Mouse (Mus musculus) mouse embryonic stem cell (cell line): ENCODE results near the gene H2afv.
"Not testable (repeated sequence)": the region's sequence is repeated elsewhere in the genome, so short reads cannot be mapped to it uniquely, and the experiment has no call there.

ENCODE experiments used
- in situ Hi-C, 2 experiments: fragments of 300-500 bp; cut with MboI; formaldehyde crosslinking; loops; 1 replicate in 1 of 2; 3 replicates in 1 of 2; pipeline ENCODE4 v1.14.3; 2019 to 2020; ENCODE audit warnings: low sequenced_read_pairs in 2 of 2, low pct_unique_long_range_greater_than_20kb in 1 of 2, mixed read lengths in 1 of 2; ENCODE audit not compliant: unreplicated experiment in 1 of 2

H2afv gene

GRCm38 (mm10) chr11:6419156-6419555 lies 25.1 kb downstream of the H2afv start:
- in situ Hi-C loops, result not testable (repeated sequence)

GRCm38 (mm10) chr11:6418751-6419150 lies 25.5 kb downstream of the H2afv start:
- in situ Hi-C loops, result no loop called here

DNA sequence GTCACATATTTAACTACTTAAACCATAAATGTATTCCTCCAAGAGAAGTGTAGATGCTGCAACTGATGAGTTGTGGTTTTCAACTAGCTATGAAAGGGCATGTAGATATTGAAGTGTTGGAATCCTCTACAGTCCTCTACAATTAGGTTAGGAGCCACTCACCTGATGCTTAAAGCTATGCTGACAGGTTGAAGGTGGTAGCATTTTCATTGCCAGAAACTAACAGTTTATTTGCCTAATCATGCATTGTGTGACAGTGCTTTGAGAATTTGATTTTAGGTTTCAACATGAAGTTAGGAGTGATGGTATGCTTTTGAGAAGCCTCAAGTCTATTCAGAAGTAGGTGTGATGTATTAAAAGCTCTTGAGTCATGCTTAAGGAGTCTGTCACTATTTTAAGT lies 26.8 kb downstream of the H2afv start:
- in situ Hi-C loops, result no loop called here

DNA sequence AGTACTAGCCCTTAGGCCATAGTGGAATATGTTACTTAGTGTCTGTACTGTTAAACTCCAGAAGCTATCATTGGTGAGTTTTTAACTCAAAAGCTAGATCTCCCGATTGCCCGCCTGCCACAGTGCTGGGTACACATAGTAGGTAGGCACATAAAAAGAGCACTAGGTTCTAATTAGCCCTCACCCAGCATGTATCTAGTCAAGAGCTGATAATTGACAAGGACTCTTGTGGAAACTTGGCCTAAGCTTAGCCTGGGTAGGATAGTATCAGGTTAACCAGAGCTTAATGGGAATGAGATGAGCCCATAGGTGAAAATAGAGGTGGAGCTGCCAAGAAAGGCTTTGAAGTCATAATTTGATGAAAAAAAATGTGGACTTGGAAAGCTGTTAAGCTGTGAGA lies 27.2 kb downstream of the H2afv start:
- in situ Hi-C loops, result no loop called here

- in situ Hi-C loops, result no loop called here
Observed at GRCm38 (mm10) chr11:6416405-6417034, 27.7 kb downstream of the H2afv start.

DNA sequence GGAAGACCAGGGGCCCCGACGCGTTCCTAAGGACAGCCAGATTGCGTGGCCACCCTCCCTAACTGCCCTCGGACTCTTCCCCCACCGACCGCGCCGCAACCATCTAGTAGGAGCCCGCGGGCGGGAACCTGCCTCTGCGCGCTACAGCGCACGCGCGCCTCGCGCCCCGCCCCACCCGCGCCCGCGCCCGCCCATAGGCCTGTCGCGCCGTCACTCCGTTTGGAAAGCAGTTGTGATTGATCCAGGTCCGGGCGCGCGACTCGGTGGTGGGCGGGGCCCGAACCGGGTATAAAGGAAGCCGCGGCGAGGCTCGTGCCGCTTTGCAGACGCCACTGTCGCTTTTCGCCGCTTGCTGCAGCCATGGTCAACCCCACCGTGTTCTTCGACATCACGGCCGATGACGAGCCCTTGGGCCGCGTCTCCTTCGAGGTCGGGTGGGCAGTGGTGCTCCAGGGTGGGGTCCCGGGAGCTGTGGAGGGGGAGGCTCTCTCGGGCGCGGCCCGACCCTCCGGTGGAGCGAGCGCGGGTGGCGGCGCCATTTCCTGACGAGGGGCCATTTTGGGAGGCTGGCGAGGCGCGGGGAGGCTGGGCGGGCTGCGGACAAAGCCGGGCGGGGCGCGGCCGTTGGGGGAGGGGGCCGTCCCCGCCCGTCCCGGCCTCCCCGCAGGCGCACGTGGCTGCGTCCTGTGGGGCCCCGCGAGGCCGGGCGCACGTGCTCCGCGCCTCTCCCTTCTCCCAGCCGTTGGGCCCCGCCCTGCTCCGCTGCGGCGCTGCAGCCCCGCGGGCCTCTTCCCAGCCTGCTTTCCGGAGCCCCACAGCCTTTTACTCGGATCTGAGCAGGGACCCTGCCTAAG lies 28.5 kb downstream of the H2afv start:
- in situ Hi-C loops, result no loop called here

GRCm38 (mm10) chr11:6414751-6415550 lies 29.3 kb downstream of the H2afv start, which contains the start of gene Ppia:
Gene Ppia (plus strand): TSS chr11:6415443.
- in situ Hi-C loops, result no loop called here

- in situ Hi-C loops, result no loop called here
Observed at GRCm38 (mm10) chr11:6413264-6413663, 31.0 kb downstream of the H2afv start.

DNA sequence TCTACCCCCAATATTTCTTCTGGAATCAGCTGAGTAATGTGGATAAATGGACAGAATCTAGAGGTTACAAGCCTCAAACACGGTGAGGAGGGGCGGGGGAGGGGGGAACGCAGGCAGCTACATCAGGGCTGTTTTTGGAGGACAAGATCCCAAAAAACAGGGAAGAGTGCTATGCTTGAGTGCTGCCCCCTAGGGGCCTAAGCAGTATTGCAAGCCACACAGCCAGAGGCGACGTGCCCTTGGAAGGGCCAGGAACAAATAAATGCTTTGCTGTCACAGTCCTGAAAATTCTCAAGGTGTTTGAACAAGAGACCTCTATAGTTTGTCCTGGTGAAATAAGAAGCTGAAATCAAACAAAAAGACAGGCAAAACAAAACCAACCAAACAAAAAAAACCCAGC lies 32.6 kb downstream of the H2afv start:
- in situ Hi-C loops, result no loop called here

DNA sequence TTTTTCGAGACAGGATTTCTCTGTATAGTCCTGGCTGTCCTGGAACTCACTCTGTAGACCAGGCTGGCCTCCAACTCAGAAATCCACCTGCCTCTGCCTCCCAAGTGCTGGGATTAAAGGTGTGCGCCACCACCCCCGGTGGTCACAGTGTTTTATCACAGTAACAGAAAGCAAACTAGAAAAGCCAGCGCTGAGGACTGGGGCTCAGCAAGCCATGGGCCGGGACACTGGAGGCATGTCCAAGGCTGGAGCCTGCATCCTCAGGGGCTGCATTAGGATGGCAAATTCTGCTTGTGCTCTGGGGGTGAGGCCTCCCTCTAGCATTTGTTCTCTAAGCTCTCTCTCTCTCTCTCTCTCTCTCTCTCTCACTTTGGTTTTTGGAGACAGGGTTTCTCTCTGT lies 33.5 kb downstream of the H2afv start:
- in situ Hi-C loops, result not testable (repeated sequence)

- in situ Hi-C loops, result no loop called here
Observed at GRCm38 (mm10) chr11:6410050-6410602, 34.1 kb downstream of the H2afv start.

DNA sequence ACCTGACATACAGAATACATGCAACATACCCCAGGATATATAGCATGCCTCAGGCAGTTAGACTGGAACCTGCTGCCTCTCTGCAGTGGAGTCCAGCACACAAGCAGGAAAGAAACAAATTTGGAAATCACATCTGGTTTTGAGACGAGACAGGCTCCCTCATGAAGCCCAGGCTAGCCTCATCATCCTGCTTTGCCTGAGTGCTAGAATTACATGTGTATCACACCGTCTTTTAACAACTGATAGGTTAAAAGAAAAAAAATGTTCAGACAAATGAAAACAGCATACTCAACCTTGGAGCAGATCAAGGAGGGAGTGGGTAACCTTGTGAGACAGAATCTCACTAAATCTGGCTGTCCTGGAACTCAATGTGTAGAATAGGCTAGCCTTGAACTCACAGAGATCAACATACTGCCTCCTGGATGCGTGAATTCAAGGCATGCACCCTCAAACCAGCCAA lies 37.1 kb downstream of the H2afv start:
- in situ Hi-C loops, result no loop called here

DNA sequence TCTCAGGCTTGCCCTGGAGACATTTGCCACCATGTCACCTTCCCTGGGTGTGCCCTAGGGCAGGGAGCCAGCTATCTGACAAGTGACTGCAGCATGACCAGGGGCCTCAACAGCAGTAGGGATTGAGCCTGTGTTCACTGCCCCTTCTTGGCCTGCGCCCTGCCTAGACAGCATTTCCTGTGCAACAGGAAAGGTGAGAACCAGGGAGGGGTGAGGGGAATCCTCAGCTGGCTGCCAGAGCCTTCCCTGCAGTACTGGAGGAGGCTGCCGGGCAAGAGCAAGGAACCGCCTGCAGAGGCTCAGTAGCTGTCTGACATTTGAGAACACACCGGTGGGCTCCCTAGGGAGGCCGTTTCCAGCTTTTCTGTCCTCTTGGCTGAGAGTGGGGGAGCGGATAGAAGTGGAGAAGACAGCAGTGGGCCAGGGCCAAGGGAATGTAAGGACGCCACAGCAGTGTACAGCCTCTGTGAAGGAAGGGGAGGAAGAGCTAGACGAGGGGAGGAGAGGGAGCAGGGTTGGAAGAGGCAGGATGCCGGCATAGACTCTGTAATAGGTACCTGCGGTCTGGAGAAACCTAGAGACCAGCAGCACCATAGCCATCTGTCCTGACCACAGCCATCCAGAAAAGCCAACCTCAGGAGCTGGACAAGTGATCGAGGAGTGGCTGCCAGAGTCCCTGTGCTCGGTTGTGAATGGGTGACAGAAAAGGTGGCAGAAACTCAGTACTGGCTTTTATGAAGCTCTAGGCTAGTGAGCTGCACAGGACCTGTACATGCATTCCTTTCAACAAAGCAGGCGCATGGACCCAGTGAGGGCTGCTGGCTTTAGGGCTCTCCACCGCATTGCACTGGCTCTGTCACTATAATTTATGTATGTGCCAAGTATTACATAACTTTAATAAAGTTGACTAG lies 37.7 kb downstream of the H2afv start:
- in situ Hi-C loops, result no loop called here

DNA sequence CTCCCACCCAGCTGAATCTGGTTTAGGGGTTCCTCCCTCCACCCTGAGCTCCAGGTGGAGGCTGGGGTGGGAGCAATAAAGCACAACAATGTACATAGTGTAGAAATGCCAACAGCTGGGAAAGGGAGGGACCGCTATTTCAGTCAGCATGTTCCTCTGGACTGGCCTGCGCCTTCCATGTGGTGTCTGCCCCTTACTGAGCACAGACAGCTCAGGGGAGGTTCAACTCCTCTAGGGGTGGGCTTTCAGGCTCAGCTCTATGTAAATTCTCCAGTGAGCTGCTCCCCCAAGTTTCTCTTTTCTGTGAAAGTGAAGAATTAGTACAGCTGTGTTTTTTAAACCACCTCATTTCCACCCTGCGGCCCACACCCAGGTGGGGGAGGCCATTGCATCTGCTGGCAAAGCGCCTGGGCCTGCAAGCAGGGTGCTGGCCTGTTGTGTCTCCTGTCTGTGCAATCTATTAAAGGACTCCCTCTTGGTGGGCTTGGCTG lies 38.6 kb downstream of the H2afv start:
- in situ Hi-C loops, result no loop called here

GRCm38 (mm10) chr11:6404699-6405566 lies 39.3 kb downstream of the H2afv start:
- in situ Hi-C loops, result no loop called here

GRCm38 (mm10) chr11:6403830-6404405 lies 40.3 kb downstream of the H2afv start:
- in situ Hi-C loops, result no loop called here
